Mouse (Mus musculus) ES-Bruce4 (cell line): Measurements from ENCODE around the gene A630001G21Rik.

Source experiments
- EP300 ChIP-seq: IDR thresholded peaks from 2 replicates; pipeline ENCODE4 v1.6.1; 2011; ENCODE audit warnings: low read depth, low read length; ENCODE audit not compliant: insufficient read depth
- POLR2A ChIP-seq: IDR thresholded peaks from one replicate; pipeline ENCODE4 v1.8.1; 2011; ENCODE audit warnings: low read length; ENCODE audit not compliant: insufficient read depth

- no peak for TF ChIP-seq POLR2A
- TF ChIP-seq EP300: no peak
Measured at GRCm38 (mm10) chr1:85775136-85775535, 3.3 kb downstream of the A630001G21Rik start.
